Mouse (Mus musculus): ENCODE measurements around the gene Ak3.

Ak3 gene

GRCm38 (mm10) chr19:29047334-29048170, at the start of gene Ak3:
TSS of gene Ak3 (minus strand) at chr19:29047961.
- peak; percentile 86 for DNase-seq (ENCODE audit: extremely low read depth, insufficient read length, low spot score)

GRCm38 (mm10) chr19:29092194-29092593, 44.4 kb upstream of the Ak3 start:
- no peak for DNase-seq (ENCODE audit: extremely low read depth, insufficient read length, low spot score)

GRCm38 (mm10) chr19:29088628-29089027, 40.9 kb upstream of the Ak3 start:
- no peak for DNase-seq (ENCODE audit: extremely low read depth, insufficient read length, low spot score)

- DNase-seq (ENCODE audit: extremely low read depth, insufficient read length, low spot score) = no peak
Observed at GRCm38 (mm10) chr19:29074802-29075201, 27.0 kb upstream of the Ak3 start.

- no peak for DNase-seq (ENCODE audit: extremely low read depth, insufficient read length, low spot score)
Observed at GRCm38 (mm10) chr19:29069195-29069594, 21.4 kb upstream of the Ak3 start.

GRCm38 (mm10) chr19:29066981-29067471, 19.3 kb upstream of the Ak3 start:
- DNase-seq (ENCODE audit: extremely low read depth, insufficient read length, low spot score) = no peak

GRCm38 (mm10) chr19:29064451-29065102, 16.8 kb upstream of the Ak3 start:
- DNase-seq (ENCODE audit: extremely low read depth, insufficient read length, low spot score) = peak; percentile 63

- DNase-seq (ENCODE audit: extremely low read depth, insufficient read length, low spot score) = peak; percentile 76
Observed at GRCm38 (mm10) chr19:29063577-29064363, 16.0 kb upstream of the Ak3 start.

- DNase-seq (ENCODE audit: extremely low read depth, insufficient read length, low spot score) = no peak
Observed at GRCm38 (mm10) chr19:29063009-29063408, 15.2 kb upstream of the Ak3 start.

- no peak for DNase-seq (ENCODE audit: extremely low read depth, insufficient read length, low spot score)
Observed at GRCm38 (mm10) chr19:29060299-29060698, 12.5 kb upstream of the Ak3 start.

GRCm38 (mm10) chr19:29059688-29060087, 11.9 kb upstream of the Ak3 start:
- no peak for DNase-seq (ENCODE audit: extremely low read depth, insufficient read length, low spot score)

GRCm38 (mm10) chr19:29058741-29059140, 11.0 kb upstream of the Ak3 start:
- no peak for DNase-seq (ENCODE audit: extremely low read depth, insufficient read length, low spot score)

- peak; percentile 58 for DNase-seq (ENCODE audit: extremely low read depth, insufficient read length, low spot score)
Observed at GRCm38 (mm10) chr19:29055469-29055868, 7.7 kb upstream of the Ak3 start.

GRCm38 (mm10) chr19:29054594-29054993, 6.8 kb upstream of the Ak3 start:
- DNase-seq (ENCODE audit: extremely low read depth, insufficient read length, low spot score) = no peak

GRCm38 (mm10) chr19:29052786-29053185, 5.0 kb upstream of the Ak3 start:
- DNase-seq (ENCODE audit: extremely low read depth, insufficient read length, low spot score) = no peak

- no peak for DNase-seq (ENCODE audit: extremely low read depth, insufficient read length, low spot score)
Observed at GRCm38 (mm10) chr19:29050186-29050980, 2.6 kb upstream of the Ak3 start.

GRCm38 (mm10) chr19:29049401-29050075, 1.8 kb upstream of the Ak3 start:
- no peak for DNase-seq (ENCODE audit: extremely low read depth, insufficient read length, low spot score)

GRCm38 (mm10) chr19:29046961-29047333, 814 bp downstream of the Ak3 start:
- DNase-seq (ENCODE audit: extremely low read depth, insufficient read length, low spot score) = no peak

GRCm38 (mm10) chr19:29045956-29046650, 1.7 kb downstream of the Ak3 start:
- no peak for DNase-seq (ENCODE audit: extremely low read depth, insufficient read length, low spot score)
